Mouse (Mus musculus) adrenal gland, adult 18-20 months (tissue): ENCODE results near the gene Pak6. TPM values are rescaled to one million over a fixed set of nuclear protein-coding genes. Genes with fewer than 3 reads are reported as not detected.
"Not testable (repeated sequence)": the region's sequence is repeated elsewhere in the genome, so short reads cannot be mapped to it uniquely, and the experiment has no call there.

Experiments
- DNase-seq, 2 experiments: peaks; one replicate each; pipeline ENCODE4 v3.0.0; 2021 to 2022; ENCODE audit warnings: low spot score in 2 of 2
- long read RNA-seq, 2 experiments: library from polyadenylated mRNA; stranded (forward); transcript quantifications; one replicate each; pipeline ENCODE4 v2.0.0; 2021
- total RNA-seq, 2 experiments: library from RNA; stranded (reverse); gene quantifications; 1 replicate in 1 of 2; 2 replicates in 1 of 2; pipeline ENCODE4 v1.2.3; 2021

The Pak6 gene
- total RNA-seq = 10 to 100 TPM; 11.5 to 19.4 TPM
- long read RNA-seq, experiment 1, partial matches to known transcripts = 5 of 15 reads
- long read RNA-seq, experiment 1, other reads (novel, unspliced or antisense) = 9 of 15 reads
- long read RNA-seq, experiment 2, partial matches to known transcripts = 17 of 25 reads
- long read RNA-seq, experiment 2, other reads (novel, unspliced or antisense) = 6 of 25 reads

- no peak for DNase-seq
These were observed at the start of gene Pak6 for GRCm38 (mm10) chr2:118662902-118663803. Gene Pak6 (plus strand): TSS chr2:118663303.

- DNase-seq = no peak
These were observed 45.1 kb upstream of the Pak6 start for GRCm38 (mm10) chr2:118618013-118618412.

- DNase-seq = no peak
These were observed 43.0 kb upstream of the Pak6 start for GRCm38 (mm10) chr2:118620101-118620500.

GRCm38 (mm10) chr2:118620608-118621007, 42.5 kb upstream of the Pak6 start:
- no peak for DNase-seq

- no peak for DNase-seq
These were observed 33.8 kb upstream of the Pak6 start for GRCm38 (mm10) chr2:118629276-118629675.

GRCm38 (mm10) chr2:118633441-118633840, 29.7 kb upstream of the Pak6 start:
- no peak for DNase-seq

- DNase-seq = no peak
These were observed 25.8 kb upstream of the Pak6 start for GRCm38 (mm10) chr2:118637258-118637657.

GRCm38 (mm10) chr2:118637888-118638526, 25.1 kb upstream of the Pak6 start:
- peak; percentile 70 to 73 for DNase-seq

- DNase-seq = no peak
These were observed 24.4 kb upstream of the Pak6 start for GRCm38 (mm10) chr2:118638686-118639085.

- no peak for DNase-seq
These were observed 22.0 kb upstream of the Pak6 start for GRCm38 (mm10) chr2:118641147-118641546.

- DNase-seq = no peak
These were observed 20.7 kb upstream of the Pak6 start for GRCm38 (mm10) chr2:118642431-118642830.

GRCm38 (mm10) chr2:118642942-118643341, 20.2 kb upstream of the Pak6 start:
- DNase-seq = no peak

- DNase-seq = no peak
These were observed 16.4 kb upstream of the Pak6 start for GRCm38 (mm10) chr2:118646665-118647064.

GRCm38 (mm10) chr2:118650697-118651096, 12.4 kb upstream of the Pak6 start:
- not testable (repeated sequence) for DNase-seq

GRCm38 (mm10) chr2:118656688-118657281, 6.3 kb upstream of the Pak6 start:
- no peak for DNase-seq

- DNase-seq = no peak
These were observed 4.6 kb upstream of the Pak6 start for GRCm38 (mm10) chr2:118658457-118658856.

GRCm38 (mm10) chr2:118659077-118659476, 4.0 kb upstream of the Pak6 start:
- DNase-seq = peak in 1 of 2 experiments; percentile 58

GRCm38 (mm10) chr2:118659493-118659892, 3.6 kb upstream of the Pak6 start:
- no peak for DNase-seq

GRCm38 (mm10) chr2:118659998-118660452, 3.1 kb upstream of the Pak6 start:
- DNase-seq = no peak

GRCm38 (mm10) chr2:118661891-118662290, 1.2 kb upstream of the Pak6 start:
- DNase-seq = no peak
